Mouse (Mus musculus): Measurements from ENCODE around the gene Serpinb1b.

Serpinb1b gene

DNA sequence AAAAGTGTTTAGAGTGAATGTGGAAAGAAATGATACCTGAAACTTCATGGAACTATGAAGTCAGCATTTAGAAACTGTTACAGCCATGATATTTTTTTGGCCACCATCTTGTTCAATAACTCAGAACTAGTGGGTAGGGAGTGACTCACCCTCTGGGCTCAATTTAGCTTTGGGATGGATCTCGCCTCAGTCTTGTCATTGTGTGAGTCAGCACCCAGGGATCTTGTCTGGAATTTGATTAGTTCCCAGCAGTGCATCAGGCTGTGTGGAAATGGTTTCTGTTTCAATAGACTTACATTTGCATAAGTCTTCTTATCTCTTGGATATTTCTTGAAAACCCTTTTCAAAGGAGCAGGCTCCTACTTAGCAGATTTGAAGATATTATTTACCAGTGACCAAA is 12.2 kb downstream of the Serpinb1b start:
- intact Hi-C loops (cut with DNase I): loop anchor here (10.0 kb wide), 1 partner anchor 104 kb away; the partner anchor contains the start of gene Serpinb9d

DNA sequence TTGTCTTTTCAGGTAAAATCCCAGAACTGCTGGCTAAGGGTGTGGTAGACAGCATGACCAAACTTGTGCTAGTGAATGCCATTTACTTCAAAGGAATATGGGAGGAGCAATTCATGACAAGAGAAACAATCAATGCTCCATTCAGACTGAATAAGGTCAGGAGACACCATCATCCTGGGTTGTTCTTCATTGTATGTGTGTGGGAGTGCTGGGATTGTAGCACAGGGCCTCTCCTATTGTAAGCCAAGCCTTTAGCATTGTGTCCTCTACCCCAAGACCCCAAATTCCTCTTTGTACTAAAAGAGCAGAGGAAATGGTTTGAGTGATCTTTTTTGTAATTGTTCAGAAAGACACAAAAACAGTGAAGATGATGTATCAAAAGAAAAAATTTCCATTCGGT is 12.9 kb downstream of the Serpinb1b start:
- intact Hi-C loops (cut with DNase I): loop anchor here (10.0 kb wide), 1 partner anchor 103 kb away; the partner anchor contains the start of gene Serpinb9d

DNA sequence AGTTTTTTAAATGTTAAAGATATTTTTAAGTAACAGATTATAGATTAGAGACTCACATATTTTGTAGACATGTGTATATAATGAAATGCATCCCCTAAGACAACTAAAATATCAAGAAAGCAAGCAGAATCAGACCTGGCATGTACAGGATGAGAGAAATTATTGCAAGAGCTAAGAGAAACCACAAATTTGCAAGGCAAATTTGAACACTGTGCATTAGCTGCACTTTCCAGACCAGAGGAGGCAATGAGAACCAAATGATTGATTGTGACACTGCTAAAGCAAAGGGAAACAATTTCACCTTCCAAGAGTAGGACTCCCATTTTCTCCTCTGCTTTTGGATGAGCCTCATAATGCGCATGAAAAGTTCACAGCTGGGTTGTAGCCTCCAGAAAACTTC is 17.2 kb downstream of the Serpinb1b start:
- intact Hi-C loops (cut with DNase I): loop anchor here (10.0 kb wide), 1 partner anchor 99 kb away; the partner anchor contains the start of gene Serpinb9d

DNA sequence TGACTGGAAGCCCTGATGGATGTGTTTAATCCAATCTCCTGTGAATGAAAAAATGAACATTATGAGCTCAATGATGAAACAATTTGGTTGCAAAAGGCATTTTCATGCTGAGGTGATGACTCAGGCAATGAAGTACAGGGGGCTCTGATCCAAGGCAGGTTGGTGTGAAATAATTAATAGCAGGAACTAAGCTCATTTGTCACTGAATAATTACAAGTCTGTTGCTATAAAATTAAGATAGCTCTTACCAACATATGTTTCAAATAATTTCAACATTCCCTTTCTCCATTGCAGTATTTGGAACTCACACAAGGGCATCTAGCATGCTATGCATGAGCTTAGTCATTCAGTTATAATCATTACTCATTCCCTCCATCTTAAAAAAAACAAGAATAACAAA is 27.3 kb downstream of the Serpinb1b start:
- intact Hi-C loops (cut with DNase I): no loop called here

DNA sequence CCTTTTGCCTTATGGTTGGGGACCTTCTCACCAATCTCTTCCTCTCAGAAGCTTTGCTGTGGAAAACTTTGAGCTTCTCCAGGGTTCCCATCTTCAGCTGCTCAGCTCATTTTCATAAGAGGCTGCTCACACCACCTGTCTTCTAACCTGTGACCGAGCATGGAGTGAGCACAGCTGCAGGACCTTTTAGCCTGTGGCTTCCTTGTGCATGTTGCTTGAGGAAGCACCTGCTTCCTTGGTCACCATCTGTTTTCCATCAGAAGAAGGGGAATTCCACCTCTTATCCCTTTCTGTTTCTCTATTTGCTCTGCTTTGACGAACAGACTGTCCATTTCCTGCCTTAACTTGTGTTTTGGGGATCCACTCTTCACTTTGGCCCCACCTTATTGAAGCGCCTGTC is 34.7 kb downstream of the Serpinb1b start:
- intact Hi-C loops (cut with DNase I): no loop called here

DNA sequence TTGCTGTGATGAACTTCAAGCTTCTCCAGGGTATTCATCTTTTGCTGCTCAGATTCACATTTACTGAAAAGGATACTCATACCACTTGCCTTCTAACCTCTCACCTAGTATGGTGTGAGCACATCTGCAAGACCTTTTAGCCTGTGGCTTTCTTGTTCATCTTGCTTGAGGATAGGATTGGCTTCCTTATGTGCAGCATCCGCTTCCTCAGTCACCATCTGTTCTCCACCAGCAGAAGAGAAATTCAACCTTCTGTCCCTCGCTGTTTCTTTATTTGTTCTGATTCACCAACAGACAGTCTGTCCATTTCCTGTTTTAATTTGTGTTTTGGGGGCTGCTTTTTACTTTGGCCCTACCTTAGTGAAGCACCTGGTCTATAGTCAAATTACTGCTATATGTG is 59.3 kb downstream of the Serpinb1b start:
- intact Hi-C loops (cut with DNase I): no loop called here

DNA sequence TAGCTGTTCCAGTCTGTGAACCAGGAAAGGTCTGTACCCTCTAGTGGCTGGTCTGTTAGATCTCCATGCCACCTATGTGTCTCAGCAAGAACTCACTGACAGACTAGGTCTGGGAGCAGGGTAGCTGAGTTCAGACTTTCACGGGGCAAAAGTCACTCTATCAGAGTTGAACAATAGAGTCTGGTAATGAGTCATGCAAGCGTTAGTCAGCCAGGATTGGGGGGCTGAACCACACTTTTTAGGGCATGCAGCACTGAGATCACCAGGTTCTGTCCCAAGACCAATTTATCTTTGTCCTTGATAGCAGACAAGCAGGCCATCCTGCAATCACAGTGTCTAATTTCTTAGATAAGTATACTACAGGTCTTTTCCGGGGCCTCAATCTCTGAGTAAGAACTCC is 63.1 kb downstream of the Serpinb1b start:
- intact Hi-C loops (cut with DNase I): no loop called here

All from adrenal gland (tissue).